Mouse (Mus musculus) gastrocnemius, postnatal 36 days (tissue): Measurements from ENCODE around the gene Tmem81. TPM values are rescaled to one million over a fixed set of nuclear protein-coding genes. Genes with fewer than 3 reads are reported as not detected.
A peak's percentile ranks its signal among the peaks of the same experiment; 100 is the strongest.

Source experiments
- DNase-seq, 2 experiments: peaks; one replicate each; pipeline ENCODE4 v3.0.0; 2022
- intact Hi-C: fragments of 180-260 bp; cut with DNase I; formaldehyde crosslinking; loops from one replicate; pipeline ENCODE4 v1.15.1; 2025
- total RNA-seq, 2 experiments: library from RNA; stranded (reverse); gene quantifications; 2 replicates each; pipeline ENCODE4 v1.2.3; 2021

Gene Tmem81
- total RNA-seq, 2 experiments from 2014 or later, result 0.82 to 1.3 TPM

- intact Hi-C loops, result no loop called here
- peak; percentile 32 to 49 for DNase-seq
These were observed 52.0 kb downstream of the Tmem81 start for GRCm38 (mm10) chr1:132557901-132558631.

Other genes starting within 250 kb of the Tmem81 start
- under 1 TPM; 0.07 to 0.10 TPM for gene Klhdc8a, start 207.6 kb upstream of the Tmem81 start, total RNA-seq
- gene Nuak2, start 190.1 kb upstream of the Tmem81 start, total RNA-seq, result under 1 TPM; 0.59 to 0.99 TPM
- 10 to 100 TPM; 29.6 to 34.5 TPM for gene Tmcc2, start 114.9 kb upstream of the Tmem81 start, total RNA-seq
- 1 to 10 TPM; 8.9 to 9.2 TPM for gene Dstyk, start 88.7 kb upstream of the Tmem81 start, total RNA-seq
- 10 to 100 TPM; 14.2 to 20.0 TPM for gene Rbbp5, start 28.9 kb upstream of the Tmem81 start, total RNA-seq
- not detected for gene Cntn2, start 37.0 kb downstream of the Tmem81 start, total RNA-seq
- under 1 TPM; 0.23 to 0.74 TPM for gene Nfasc, start 235.6 kb downstream of the Tmem81 start, total RNA-seq